Mouse (Mus musculus): ENCODE measurements around the gene Mboat2. TPM values are rescaled to one million over a fixed set of nuclear protein-coding genes. Genes with fewer than 3 reads are reported as not detected.

Mboat2 gene
- total and polyA plus RNA-seq, 3 experiments: 0.39 to 4.0 (median 0.76) TPM

DNA sequence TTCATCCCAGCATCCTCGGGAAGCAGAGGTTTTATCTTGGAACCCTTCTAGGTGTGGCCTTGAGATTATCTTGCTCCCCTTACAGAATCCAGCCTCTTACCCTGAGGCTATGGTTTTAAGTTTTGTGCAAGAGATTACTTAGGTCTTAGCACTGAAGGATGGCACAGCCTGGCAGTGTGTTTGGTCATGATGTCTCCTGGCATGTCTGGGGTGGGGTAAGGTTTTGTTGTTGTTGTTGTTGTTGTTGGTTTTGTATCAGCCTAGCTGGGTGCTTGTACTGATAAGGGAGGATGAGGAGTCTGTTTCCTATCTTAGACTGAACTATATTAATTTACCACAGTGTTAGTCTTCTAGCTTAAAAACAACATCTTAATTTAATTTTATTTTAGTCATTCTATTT lies 105.6 kb downstream of the Mboat2 start:
- H3K4me1 ChIP-seq (ENCODE audit: control insufficient read depth in 1 of 2, insufficient read depth in 2 of 2): 0 out of 4 replicates have a peak, but pooled peaks cover 0 to 3% of the 10 kb centered on the region in 2 experiments
- in situ Hi-C loops (cut with MboI; ENCODE audit: low pct_ligation_motif_present, low pct_unique_long_range_greater_than_20kb, low sequenced_read_pairs) (no loop called here), dilution Hi-C loops (cut with MboI; ENCODE audit: extremely low pct_ligation_motif_present, extremely low pct_unique_long_range_greater_than_20kb, low sequenced_read_pairs) (no loop called here)
- H3K79me2 ChIP-seq (replicated peaks; ENCODE audit: control insufficient read depth, extremely low read depth, insufficient read depth, poor library complexity, severe bottlenecking): no peaks in the 10 kb centered on the region
- H3K9ac ChIP-seq (ENCODE audit: insufficient read depth, low read depth): no peak overlapping the region
- no peak overlapping the region for H3K27ac ChIP-seq (ENCODE audit: insufficient read depth, low read depth)
- H3K4me3 ChIP-seq (replicated peaks in 1 of 3; ENCODE audit: low read depth in 2 of 3, low read length in 2 of 3, poor library complexity in 1 of 3): no peak overlapping the region
- no peaks in the 10 kb centered on the region for H3K9me3 ChIP-seq (replicated peaks; ENCODE audit: low read length)
- no peak for DNase-seq (ENCODE audit: extremely low read depth)
- no peak overlapping the region for H3K4me2 ChIP-seq (ENCODE audit: insufficient read depth, low read depth, poor library complexity, severe bottlenecking)
- TF ChIP-seq SMC3 (IDR thresholded peaks at IDR 0.05; ENCODE audit: low read depth, low read length): no peak
- no peak for TF ChIP-seq KAT2A (IDR thresholded peaks at IDR 0.05; ENCODE audit: insufficient replicate concordance, low read length)
- TF ChIP-seq MXI1 (IDR thresholded peaks at IDR 0.05; ENCODE audit: low read depth, low read length): no peak
- no peak for TF ChIP-seq CTCF (conservative IDR thresholded peaks at IDR 0.05 in 1 of 2, IDR thresholded peaks at IDR 0.05 in 1 of 2; ENCODE audit: low read depth in 2 of 2, low read length in 2 of 2)
- TF ChIP-seq JUN (IDR thresholded peaks at IDR 0.05; ENCODE audit: insufficient read depth, low read depth, low read length): no peak
- no peak for TF ChIP-seq USF1 (IDR thresholded peaks at IDR 0.05; ENCODE audit: low read depth, low read length)
- TF ChIP-seq MAZ (IDR thresholded peaks at IDR 0.05; ENCODE audit: low read depth, low read length): no peak
- TF ChIP-seq PAX5 (IDR thresholded peaks at IDR 0.05; ENCODE audit: low read length): no peak
- no peak for TF ChIP-seq SIN3A (IDR thresholded peaks at IDR 0.05; ENCODE audit: low read length)
- TF ChIP-seq MEF2A (IDR thresholded peaks at IDR 0.05; ENCODE audit: borderline replicate concordance, low read depth, low read length): no peak
- no peaks in the 10 kb centered on the region for H3K36me3 ChIP-seq (replicated peaks in 1 of 2; ENCODE audit: control insufficient read depth in 1 of 2, insufficient read depth in 1 of 2, low read length in 1 of 2)
- no peaks in the 10 kb centered on the region for H3K27me3 ChIP-seq (replicated peaks)

DNA sequence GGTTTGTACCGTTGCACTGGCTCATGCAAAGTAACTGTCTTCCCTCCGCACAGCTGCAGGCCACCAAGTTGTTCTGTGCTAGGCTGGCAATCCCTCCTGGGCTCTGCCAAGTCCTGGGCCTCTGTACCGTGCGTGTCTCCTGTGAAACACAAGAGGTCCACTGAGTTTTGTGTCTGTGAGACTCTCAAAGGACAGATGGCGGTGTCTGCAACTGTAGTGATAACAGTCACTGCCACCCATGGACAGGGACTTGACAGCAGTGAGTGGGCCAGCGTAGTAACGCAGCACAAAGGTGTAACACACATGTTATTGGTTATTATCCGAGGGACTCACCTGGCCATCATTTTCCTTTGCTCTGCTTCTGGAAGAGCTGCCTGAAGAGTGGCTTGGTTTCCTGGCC lies 108.7 kb downstream of the Mboat2 start:
- no peak overlapping the region for H3K27ac ChIP-seq (ENCODE audit: insufficient read depth, low read depth)
- no peaks in the 10 kb centered on the region for H3K9me3 ChIP-seq (replicated peaks; ENCODE audit: low read length)
- in situ Hi-C loops (cut with MboI; ENCODE audit: low pct_ligation_motif_present, low pct_unique_long_range_greater_than_20kb, low sequenced_read_pairs) (no loop called here), dilution Hi-C loops (cut with MboI; ENCODE audit: extremely low pct_ligation_motif_present, extremely low pct_unique_long_range_greater_than_20kb, low sequenced_read_pairs) (no loop called here)
- H3K4me2 ChIP-seq (ENCODE audit: insufficient read depth, low read depth, poor library complexity, severe bottlenecking): no peak overlapping the region
- H3K4me3 ChIP-seq (replicated peaks in 1 of 3; ENCODE audit: low read depth in 2 of 3, low read length in 2 of 3, poor library complexity in 1 of 3): no peak overlapping the region
- no peak for TF ChIP-seq USF2 (conservative IDR thresholded peaks at IDR 0.05; ENCODE audit: low read depth, low read length)
- no peak for DNase-seq (ENCODE audit: extremely low read depth)
- H3K79me2 ChIP-seq (replicated peaks; ENCODE audit: control insufficient read depth, extremely low read depth, insufficient read depth, poor library complexity, severe bottlenecking): no peaks in the 10 kb centered on the region
- no peaks in the 10 kb centered on the region for H3K27me3 ChIP-seq (replicated peaks)
- H3K36me3 ChIP-seq (replicated peaks in 1 of 2; ENCODE audit: control insufficient read depth in 1 of 2, insufficient read depth in 1 of 2, low read length in 1 of 2): no peaks in the 10 kb centered on the region
- H3K4me1 ChIP-seq (ENCODE audit: control insufficient read depth in 1 of 2, insufficient read depth in 2 of 2): no peaks in the 10 kb centered on the region
- no peak overlapping the region for H3K9ac ChIP-seq (ENCODE audit: insufficient read depth, low read depth)

DNA sequence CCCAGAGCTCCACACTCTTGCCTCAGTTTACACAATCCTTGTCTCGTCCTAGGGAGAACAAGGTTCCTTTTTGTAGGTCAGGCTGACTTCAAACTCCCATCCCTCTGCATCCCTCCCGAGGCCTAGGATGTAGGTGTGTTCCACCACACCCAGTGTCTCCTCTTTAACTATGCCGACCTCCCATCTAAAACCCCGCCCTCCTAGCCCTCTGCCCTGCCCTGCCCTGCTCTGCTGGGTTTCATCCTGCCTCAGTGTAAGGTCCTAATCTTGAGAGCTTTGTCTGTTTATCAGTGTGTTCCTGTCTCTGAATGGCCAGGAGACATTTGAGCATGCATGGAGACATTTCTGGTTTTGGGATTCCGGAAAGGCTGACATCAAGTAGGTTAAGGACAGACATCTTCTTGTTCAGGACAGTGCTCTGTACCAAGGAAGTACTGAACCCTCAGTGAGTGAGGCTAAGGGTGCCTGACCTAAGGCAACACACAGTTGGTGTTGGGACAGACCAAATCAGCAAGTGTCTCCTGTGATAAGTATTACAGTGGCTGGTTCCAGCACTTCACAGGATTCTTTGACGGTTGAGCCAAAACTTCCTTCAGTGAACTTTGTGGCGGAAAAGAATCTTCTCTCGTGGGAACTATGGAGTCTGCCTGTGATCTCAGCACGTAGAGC lies 112.1 kb downstream of the Mboat2 start:
- Histone ChIP-seq H3K79me2 (replicated peaks; ENCODE audit: control insufficient read depth, extremely low read depth, insufficient read depth, poor library complexity, severe bottlenecking) (no peaks in the 10 kb centered on the region), H3K4me2 (ENCODE audit: insufficient read depth, low read depth, poor library complexity, severe bottlenecking) (no peak overlapping the region), H3K36me3 (replicated peaks in 1 of 2; ENCODE audit: control insufficient read depth in 1 of 2, insufficient read depth in 1 of 2, low read length in 1 of 2) (no peaks in the 10 kb centered on the region), H3K9ac (ENCODE audit: insufficient read depth, low read depth) (no peak overlapping the region), H3K27ac (ENCODE audit: insufficient read depth, low read depth) (no peak overlapping the region), H3K9me3 (replicated peaks; ENCODE audit: low read length) (no peaks in the 10 kb centered on the region), H3K4me3 (replicated peaks in 1 of 3; ENCODE audit: low read depth in 2 of 3, low read length in 2 of 3, poor library complexity in 1 of 3) (no peak overlapping the region), H3K4me1 (ENCODE audit: control insufficient read depth in 1 of 2, insufficient read depth in 2 of 2) (no peaks in the 10 kb centered on the region), H3K27me3 (replicated peaks) (no peaks in the 10 kb centered on the region)
- no peak for DNase-seq (ENCODE audit: extremely low read depth)
- TF ChIP-seq IRF4 (IDR thresholded peaks at IDR 0.05; ENCODE audit: low read depth, low read length) (no peak), MXI1 (IDR thresholded peaks at IDR 0.05; ENCODE audit: low read depth, low read length) (no peak), TCF12 (IDR thresholded peaks at IDR 0.05; ENCODE audit: low read depth, low read length) (no peak), SIN3A (IDR thresholded peaks at IDR 0.05; ENCODE audit: low read length) (no peak), POLR2A (IDR thresholded peaks at IDR 0.05; ENCODE audit: low read depth, low read length) (no peak)
- in situ Hi-C loops (cut with MboI; ENCODE audit: low pct_ligation_motif_present, low pct_unique_long_range_greater_than_20kb, low sequenced_read_pairs): no loop called here
- dilution Hi-C loops (cut with MboI; ENCODE audit: extremely low pct_ligation_motif_present, extremely low pct_unique_long_range_greater_than_20kb, low sequenced_read_pairs): no loop called here

All from CH12.LX (cell line).